Mouse (Mus musculus): Measurements from ENCODE around the gene Ift122.

The Ift122 gene

DNA sequence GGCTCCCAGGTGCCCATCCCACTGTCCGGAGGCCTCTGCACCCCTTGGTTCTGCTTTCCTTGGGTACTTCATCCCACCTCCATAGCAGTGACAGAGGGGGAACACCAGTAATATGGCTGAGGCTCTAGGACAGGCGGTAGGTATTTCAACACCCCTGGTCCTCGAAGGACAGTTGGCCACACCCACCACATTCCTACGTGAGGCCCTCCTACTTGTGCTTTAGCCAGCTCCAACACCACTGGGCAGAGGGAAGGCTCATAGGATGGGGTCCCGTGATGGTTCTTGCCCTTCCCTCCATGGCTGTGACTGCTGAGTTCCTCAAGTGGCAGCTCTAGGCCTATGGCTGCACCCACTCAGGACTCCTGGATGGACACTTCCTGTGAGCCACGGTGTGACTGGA is 71.6 kb downstream of the Ift122 start:
- POLR2A ChIA-PET = interaction anchor here in 2 of 4 experiments (1.0 to 1.4 kb wide), 2 partner anchors 11 to 20 kb away, joined by 3 read pairs; no protein-coding TSS in a partner anchor

GRCm38 (mm10) chr6:115926416-115926815 is 73.1 kb downstream of the Ift122 start:
- POLR2A ChIA-PET = interaction anchor here in 1 of 4 experiments (1.0 kb wide), 1 partner anchor 38 kb away, joined by 3 read pairs; no protein-coding TSS in a partner anchor
- CTCF ChIA-PET = no interaction called here

More for the DNA sequence above, 71.6 kb downstream of the Ift122 start:
- CTCF ChIA-PET = interaction anchor here in 1 of 4 experiments (1.2 kb wide), 1 partner anchor 24 kb away, joined by 3 read pairs; no protein-coding TSS in a partner anchor

DNA sequence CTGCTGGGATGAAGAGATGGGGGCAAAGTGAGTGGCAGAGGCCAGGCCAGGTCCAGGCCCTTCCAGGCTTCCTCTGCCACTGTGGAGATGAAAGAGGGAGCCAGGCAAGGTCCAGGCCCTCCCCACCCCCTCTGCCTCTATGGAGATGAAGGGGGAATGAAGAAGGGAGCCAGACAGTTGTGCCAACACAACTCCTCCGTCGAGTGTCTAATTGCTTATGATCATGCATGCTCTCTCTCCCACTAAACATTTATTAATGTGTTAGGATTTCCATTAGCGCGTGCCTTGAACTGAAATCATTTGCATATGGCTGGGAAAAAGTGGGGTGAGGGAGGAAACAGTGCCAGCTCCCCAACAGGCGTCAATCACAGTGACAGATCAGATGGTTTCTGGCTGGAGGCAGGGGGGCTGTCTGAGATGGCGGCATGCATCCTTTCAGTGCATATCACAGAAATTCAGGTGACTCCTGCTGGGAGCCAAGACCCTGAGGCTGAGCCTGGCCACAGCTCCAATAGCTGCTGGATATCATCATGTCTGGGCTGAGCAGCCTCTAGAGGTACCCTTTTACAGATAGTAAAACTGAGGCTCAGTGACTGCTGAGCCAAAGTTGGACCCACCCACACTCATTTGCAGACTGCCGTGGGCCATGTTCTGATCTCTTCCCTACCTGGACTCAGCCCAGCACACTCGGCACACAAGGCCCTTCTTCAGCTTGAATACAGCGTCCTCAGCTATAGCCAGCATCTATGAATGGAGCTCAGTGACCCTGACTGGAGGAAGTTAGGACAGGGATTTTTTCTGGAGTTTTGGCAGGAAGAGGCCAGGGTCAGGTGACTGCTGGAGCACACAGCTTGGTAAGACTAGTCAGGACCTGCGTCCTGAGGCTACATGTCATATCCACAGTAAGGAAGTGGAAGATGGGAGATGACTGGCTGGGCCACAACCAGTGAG is 74.3 kb downstream of the Ift122 start:
- ChIA-PET POLR2A (no interaction called here), CTCF (interaction anchor here in 2 of 4 experiments (0.5 to 0.6 kb wide), 2 partner anchors 29 to 240 kb away, joined by 3 to 4 read pairs; no protein-coding TSS in a partner anchor)

GRCm38 (mm10) chr6:115930018-115930417 is 76.7 kb downstream of the Ift122 start:
- ChIA-PET POLR2A (interaction anchor here in 1 of 4 experiments (0.8 to 1.4 kb wide), 3 partner anchors 8 to 75 kb away, joined by 3 to 4 read pairs (median 4); no protein-coding TSS in a partner anchor), CTCF (interaction anchor here in 1 of 4 experiments (1.2 kb wide), 1 partner anchor 12 kb away, joined by 4 read pairs; no protein-coding TSS in a partner anchor)

- CTCF ChIA-PET = interaction anchor here in 2 of 4 experiments (0.5 to 1.3 kb wide), 3 partner anchors 30 to 144 kb away, joined by 3 to 6 read pairs (median 5); no protein-coding TSS in a partner anchor
- POLR2A ChIA-PET = interaction anchor here in 1 of 4 experiments (1.3 kb wide), 1 partner anchor 12 kb away, joined by 3 read pairs; no protein-coding TSS in a partner anchor
Observed at GRCm38 (mm10) chr6:115931639-115932038, 78.4 kb downstream of the Ift122 start, which contains the start of gene Rho. Gene Rho (plus strand): TSS chr6:115931748.

DNA sequence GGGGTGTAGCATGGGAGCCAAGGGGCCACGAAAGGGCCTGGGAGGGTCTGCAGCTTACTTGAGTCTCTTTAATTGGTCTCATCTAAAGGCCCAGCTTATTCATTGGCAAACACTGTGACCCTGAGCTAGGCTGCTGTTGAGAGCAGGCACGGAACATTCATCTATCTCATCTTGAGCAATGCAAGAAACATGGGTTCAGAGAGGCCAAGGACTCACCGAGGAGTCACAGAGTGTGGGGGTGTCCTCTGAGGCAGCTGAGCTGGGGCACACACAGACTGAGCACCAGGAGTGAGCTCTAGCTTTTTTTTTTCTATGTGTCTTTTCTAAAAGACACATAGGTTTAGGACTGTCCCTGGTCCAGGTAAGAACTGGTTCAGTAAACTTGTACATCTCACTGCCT is 79.1 kb downstream of the Ift122 start:
- CTCF ChIA-PET = interaction anchor here in 2 of 4 experiments (0.5 to 1.3 kb wide), 3 partner anchors 30 to 433 kb away, joined by 3 to 6 read pairs (median 3); no protein-coding TSS in a partner anchor
- POLR2A ChIA-PET = interaction anchor here in 2 of 4 experiments (0.5 to 1.3 kb wide), 2 partner anchors 13 to 952 kb away, joined by 3 read pairs; no protein-coding TSS in a partner anchor

DNA sequence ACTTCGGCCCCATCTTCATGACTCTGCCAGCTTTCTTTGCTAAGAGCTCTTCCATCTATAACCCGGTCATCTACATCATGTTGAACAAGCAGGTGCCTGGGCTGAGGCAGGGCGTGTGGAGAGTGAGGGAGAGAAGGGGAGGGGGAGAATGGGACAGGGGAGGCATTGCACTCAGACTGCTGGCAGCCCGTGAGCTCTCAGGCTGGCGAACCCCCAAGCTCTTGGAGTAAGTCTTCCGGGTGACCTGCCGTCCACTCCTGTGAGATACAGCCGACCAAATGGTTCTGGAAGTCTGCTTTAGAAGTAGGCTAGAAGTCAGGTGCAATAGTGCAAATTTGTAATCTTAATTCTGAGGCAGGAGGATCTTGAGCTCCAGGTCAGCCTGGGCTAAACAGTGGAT is 82.3 kb downstream of the Ift122 start:
- CTCF ChIA-PET = interaction anchor here in 2 of 4 experiments (0.6 to 2.1 kb wide), 2 partner anchors 26 to 70 kb away, joined by 3 to 7 read pairs; no protein-coding TSS in a partner anchor
- POLR2A ChIA-PET = no interaction called here

DNA sequence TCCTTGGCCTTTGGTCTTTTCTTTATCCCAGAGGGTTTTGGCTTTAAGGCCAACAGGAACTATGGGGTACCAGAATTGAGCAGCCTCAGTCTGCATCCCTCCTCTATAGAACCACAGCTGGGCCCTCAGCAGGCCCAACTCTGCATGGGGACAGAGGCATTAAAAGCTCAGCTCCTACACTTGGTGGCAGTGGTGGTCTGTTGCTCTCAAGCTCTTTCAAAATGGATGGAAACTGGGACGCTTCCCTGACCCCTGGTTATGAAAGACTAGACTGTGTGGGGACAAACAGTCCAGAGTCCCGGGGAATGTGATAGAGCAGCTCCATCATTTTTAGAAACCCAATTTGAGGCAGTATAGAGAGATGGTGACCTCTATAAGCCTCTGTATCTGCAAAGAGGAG is 84.7 kb downstream of the Ift122 start:
- POLR2A ChIA-PET = interaction anchor here in 1 of 4 experiments (0.9 to 1.3 kb wide), 2 partner anchors 8 to 15 kb away, joined by 3 to 4 read pairs; no protein-coding TSS in a partner anchor
- CTCF ChIA-PET = interaction anchor here in 1 of 4 experiments (0.5 kb wide), 1 partner anchor 291 kb away, joined by 6 read pairs; no protein-coding TSS in a partner anchor

- CTCF ChIA-PET = interaction anchor here in 2 of 4 experiments (0.5 to 0.6 kb wide), 2 partner anchors 237 to 291 kb away, joined by 3 to 6 read pairs; no protein-coding TSS in a partner anchor
- POLR2A ChIA-PET = interaction anchor here in 2 of 4 experiments (0.7 to 1.3 kb wide), 4 partner anchors 9 to 127 kb away, joined by 3 to 4 read pairs (median 3); no protein-coding TSS in a partner anchor
Observed at GRCm38 (mm10) chr6:115938798-115939197, 85.5 kb downstream of the Ift122 start.

DNA sequence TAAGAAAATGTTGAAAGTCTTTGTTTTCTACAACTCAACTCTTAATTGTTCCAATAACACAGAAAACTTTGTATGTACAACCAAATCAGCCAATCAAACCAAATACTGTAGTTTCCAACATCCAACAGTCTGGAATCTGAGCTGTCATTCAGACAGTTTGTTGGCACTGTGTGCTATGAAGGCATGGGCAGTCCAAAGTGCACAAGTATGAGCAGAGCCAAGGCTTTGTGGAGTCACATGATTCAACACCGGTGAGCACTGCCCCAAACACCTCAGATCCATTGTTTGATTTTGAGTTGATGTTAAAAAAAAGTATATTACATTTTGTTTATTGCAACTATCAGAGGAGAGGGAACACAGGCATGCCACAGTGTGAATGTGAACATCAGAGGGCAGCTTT is 87.3 kb downstream of the Ift122 start:
- CTCF ChIA-PET = no interaction called here
- POLR2A ChIA-PET = interaction anchor here in 1 of 4 experiments (1.3 kb wide), 1 partner anchor 19 kb away, joined by 3 read pairs; no protein-coding TSS in a partner anchor

DNA sequence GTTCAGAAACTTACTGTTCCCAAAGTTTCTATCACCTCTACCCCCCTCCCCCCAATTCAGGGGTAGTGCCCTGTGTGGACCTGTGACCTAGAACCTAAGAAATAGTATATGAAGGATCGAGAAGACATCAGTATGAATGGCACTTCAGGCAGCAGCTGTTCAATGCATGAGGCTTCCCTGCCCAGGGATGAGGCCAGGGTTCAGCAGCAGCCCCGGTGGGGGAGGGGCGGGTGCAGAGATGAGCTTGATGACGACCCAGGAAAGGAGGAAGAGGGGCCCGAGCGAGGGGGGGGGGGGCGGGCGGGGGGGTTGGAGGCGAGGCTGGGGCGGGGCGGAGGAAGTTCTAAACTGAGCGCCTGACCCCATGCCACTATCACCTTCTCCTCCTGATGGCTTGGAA is 87.9 kb downstream of the Ift122 start:
- POLR2A ChIA-PET = no interaction called here
- CTCF ChIA-PET = no interaction called here

DNA sequence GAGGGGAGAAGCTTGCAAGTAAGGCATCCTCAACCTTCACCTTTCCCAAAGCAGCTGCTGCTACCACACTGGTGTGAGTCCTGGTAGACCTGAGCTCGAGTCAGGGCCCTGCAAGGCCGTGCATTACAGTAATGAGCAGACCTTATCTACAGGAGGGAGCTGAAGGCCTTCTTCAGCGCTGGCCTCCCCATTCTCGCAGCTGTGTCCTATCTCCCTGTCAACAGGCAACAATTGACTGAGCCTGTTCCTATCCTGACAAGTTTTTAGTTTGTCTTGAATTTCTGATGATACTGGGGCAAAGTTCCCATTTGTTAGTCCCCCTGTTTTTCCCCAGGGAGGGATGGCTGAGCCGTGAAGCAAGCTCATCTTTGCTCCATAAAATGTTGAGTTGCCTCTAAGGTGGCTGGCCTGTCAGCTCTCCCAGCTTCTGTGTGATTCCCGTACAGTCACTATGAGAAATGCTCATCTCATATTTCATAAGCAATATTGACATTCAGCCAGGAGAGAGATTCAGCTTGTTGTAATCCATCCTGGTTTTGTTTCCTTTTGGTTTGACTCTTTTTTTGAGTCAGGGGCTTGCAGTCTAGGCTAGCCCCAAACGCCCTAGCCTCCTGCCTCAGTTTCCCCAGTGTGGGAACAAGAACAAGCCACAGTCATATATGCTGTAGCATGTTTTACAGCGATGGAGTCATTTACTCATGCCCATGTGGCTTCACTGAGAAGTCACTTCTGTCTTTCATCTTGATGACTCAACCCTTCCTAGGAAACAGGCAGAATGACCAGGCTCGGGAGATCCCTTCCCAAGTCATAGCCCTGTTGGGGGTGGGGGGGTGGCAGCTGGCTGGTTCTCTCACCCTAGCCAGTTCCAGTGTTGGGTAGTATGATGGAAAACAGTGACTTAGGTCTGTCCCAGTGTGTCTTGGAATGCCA is 90.5 kb downstream of the Ift122 start:
- POLR2A ChIA-PET = interaction anchor here in 2 of 4 experiments (0.6 to 1.2 kb wide), 2 partner anchors 10 to 32 kb away, joined by 3 to 4 read pairs; no protein-coding TSS in a partner anchor
- CTCF ChIA-PET = interaction anchor here in 1 of 4 experiments (0.5 kb wide), 1 partner anchor 191 kb away, joined by 6 read pairs; no protein-coding TSS in a partner anchor

GRCm38 (mm10) chr6:115944638-115945037 is 91.4 kb downstream of the Ift122 start, which contains the start of gene H1foo:
Gene H1foo (plus strand): TSS chr6:115944938.
- ChIA-PET POLR2A (interaction anchor here in 1 of 4 experiments (1.2 kb wide), 1 partner anchor 33 kb away, joined by 3 read pairs; no protein-coding TSS in a partner anchor), CTCF (interaction anchor here in 1 of 4 experiments (1.0 kb wide), 1 partner anchor 18 kb away, joined by 3 read pairs; no protein-coding TSS in a partner anchor)

DNA sequence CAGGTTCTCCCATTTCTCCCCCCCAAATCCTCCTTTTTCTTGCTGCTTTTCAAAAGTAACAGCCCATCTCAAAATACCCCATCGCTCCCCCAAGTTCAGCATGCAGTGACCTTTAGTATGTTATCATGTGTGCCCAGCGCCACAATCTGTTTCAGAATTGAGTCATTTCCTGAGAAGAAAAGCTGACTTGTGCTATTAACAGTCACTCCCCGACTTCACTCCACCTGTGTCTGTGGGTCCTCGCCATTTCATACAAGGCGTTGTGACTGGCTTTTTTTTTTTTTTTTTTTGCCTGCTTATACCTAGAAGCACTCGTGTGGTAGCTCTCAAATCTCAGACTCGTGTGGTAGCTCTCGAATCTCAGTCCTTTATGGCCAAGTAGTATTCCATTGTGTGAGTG is 92.4 kb downstream of the Ift122 start:
- CTCF ChIA-PET = interaction anchor here in 1 of 4 experiments (0.6 kb wide), 1 partner anchor 126 kb away, joined by 6 read pairs; no protein-coding TSS in a partner anchor
- POLR2A ChIA-PET = interaction anchor here in 2 of 4 experiments (0.6 to 1.1 kb wide), 3 partner anchors 29 to 60 kb away, joined by 3 read pairs; no protein-coding TSS in a partner anchor

DNA sequence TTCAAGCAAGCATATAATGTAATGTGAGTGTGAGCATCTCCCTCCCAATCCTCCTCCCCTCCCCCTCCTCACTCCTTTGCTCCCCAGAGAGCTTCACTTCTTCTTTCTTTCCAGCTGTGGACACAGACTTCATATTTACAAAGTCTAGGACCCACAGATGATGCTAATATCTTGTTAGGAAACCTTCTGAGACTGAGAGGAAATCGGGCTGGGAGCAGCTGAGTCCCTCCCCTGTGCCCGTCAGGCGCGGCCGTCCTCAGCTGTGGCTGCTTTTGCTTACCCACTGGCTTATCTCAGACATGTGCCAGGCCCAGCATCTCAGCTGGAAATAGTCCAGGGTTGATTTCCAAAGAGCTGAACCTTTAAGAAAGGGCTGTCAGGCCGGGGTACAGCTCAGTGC is 93.1 kb downstream of the Ift122 start:
- CTCF ChIA-PET = interaction anchor here in 1 of 4 experiments (0.6 kb wide), 2 partner anchors 16 to 125 kb away, joined by 3 to 6 read pairs; no protein-coding TSS in a partner anchor
- POLR2A ChIA-PET = interaction anchor here in 2 of 4 experiments (0.6 to 1.1 kb wide), 4 partner anchors 28 to 222 kb away, joined by 3 to 4 read pairs (median 3); no protein-coding TSS in a partner anchor

DNA sequence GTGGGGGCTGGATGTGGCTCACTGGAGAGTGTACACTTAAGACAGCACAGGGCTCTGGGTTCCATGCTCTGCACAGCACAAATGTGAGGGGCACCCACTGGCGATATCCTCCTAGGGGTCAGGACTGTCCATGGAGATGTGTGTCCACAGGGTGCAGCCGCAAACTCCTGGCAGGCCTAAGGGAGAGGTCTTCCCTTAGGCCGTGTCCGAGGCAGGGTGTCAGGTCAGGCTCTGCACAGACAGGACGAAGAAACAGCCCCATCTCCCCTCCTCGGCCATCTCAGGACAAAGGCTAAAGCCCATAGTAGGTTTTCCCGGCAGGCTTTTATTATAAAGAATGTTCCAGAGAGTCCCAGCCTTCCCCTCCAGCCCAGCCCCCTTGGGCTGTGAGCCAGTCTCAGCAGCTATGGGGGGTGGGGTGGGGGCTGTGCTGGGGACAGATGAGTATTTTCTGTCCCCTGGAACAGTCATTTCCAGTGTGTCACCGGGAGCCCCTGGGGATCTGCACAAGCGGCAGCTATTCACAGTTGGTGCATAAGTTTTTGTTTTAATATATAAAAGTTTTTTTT is 101.3 kb downstream of the Ift122 start:
- CTCF ChIA-PET = interaction anchor here in 1 of 4 experiments (0.6 kb wide), 1 partner anchor 280 kb away, joined by 3 read pairs; no protein-coding TSS in a partner anchor
- POLR2A ChIA-PET = no interaction called here

DNA sequence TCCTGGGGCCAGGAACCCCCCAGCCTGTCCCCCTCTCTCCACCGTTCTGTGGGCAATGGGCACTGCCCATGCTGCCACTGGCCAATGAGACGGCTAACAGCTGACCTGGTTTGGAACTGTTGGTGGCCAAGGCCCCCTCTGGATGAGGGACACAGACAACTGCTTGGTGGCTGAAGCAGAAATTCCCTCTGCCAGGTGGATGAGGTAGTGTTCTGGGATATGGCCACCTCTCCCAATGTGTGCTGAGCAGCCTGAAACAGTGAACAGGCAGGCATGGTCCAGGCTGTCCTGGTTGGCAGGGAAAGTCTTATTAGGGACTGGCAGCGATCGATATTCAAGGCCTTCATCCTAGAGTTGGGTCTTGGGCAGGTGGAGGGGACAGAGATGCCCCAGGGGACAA is 101.9 kb downstream of the Ift122 start:
- CTCF ChIA-PET = no interaction called here
- POLR2A ChIA-PET = no interaction called here

Data from embryonic stem cell, embryonic (primary cell).